Mouse (Mus musculus) testis, adult 2 months (tissue): ENCODE results near the gene Chrna1.

Source experiments
- CTCF ChIP-seq: fragments of 200-500 bp; IDR thresholded peaks from 2 replicates; pipeline ENCODE4 v1.5.1; 2012; ENCODE audit warnings: low read depth, mild to moderate bottlenecking, inconsistent platforms, low read length, moderate library complexity; ENCODE audit not compliant: control insufficient read depth, insufficient read depth, insufficient replicate concordance
- POLR2A ChIP-seq: fragments of 200-500 bp; IDR thresholded peaks from 2 replicates; pipeline ENCODE4 v1.6.1; 2012; ENCODE audit warnings: low read depth, mild to moderate bottlenecking, inconsistent platforms, low read length, moderate library complexity; ENCODE audit not compliant: control insufficient read depth

DNA sequence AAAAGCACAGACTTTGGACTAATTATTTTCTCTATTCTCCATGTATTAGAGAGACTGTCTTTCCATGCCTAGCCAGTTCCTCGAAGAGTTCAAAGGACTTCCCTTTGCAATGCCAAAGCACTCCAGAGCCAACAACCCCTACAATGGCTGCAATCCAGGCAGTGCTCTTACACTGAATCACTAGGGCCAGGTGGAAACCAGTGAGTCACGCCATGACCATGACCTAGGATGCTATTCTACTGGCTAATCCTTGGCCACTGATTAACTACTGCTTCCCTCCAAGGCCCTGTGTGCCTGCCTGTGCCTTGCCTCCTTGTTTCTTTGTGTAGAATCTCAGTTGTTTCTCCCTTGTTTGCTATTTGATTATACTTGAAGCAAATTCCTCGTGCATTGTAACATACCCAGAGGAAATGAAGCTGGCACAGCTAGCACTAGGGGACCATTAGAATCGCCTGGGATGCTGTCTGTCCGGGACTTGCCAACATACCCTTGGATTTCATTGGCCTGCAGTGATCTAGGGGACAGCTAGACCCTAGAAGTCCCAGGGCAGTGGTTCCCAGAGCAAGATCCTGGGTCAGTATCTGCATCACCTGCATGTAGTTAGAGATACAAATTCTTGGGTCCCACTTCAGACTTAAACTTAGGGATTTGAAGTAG lies 29.1 kb upstream of the Chrna1 start:
- TF ChIP-seq POLR2A (no peak), CTCF (no peak)
